Mouse (Mus musculus) cerebellum, adult 11 months (tissue): ENCODE measurements around the gene Atp6v0d1.

Experiments
- DNase-seq: peaks from one replicate; pipeline ENCODE4 v3.0.0; 2022

The Atp6v0d1 gene

DNA sequence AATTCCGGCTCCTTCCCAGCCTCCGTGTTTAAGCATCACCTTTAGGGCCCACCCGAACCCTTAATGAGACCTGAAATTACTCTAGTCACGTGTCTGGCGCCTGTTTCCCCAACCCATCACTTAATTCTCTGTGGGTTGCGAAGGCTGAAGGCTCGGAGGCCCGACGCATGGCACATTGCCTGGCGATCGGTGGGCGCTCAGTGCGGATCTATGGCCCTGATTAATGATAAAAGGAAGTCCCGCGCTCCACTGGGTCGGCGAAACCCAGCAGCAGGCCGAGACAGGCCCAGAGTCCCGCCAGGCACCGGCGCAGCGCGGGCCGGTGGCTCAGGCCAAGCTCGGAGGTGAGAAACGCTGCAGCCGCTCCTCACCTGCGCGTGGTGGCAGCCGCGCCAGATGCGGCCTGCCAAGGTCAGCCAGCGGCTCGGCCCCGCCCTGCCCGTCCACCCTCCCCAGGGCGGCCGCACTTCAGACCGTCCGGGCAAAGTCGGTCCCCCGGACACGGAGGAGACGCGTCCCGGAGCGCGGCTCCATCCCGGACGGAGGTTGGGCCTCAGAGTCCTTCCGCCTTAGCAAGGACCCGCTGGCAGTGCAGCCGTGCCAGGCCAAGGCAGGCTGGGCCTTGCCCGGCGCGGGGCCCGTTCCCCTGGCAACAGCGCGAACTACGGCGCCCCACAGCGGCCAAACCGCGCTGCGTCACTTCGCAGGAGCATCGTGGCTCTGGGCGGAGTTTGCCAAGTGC lies 69.2 kb downstream of the Atp6v0d1 start, which contains the start of gene Zdhhc1:
TSS of gene Zdhhc1 (minus strand) at position 464 of the 742 bp plus-strand sequence.
- DNase-seq, result peak; percentile 88

DNA sequence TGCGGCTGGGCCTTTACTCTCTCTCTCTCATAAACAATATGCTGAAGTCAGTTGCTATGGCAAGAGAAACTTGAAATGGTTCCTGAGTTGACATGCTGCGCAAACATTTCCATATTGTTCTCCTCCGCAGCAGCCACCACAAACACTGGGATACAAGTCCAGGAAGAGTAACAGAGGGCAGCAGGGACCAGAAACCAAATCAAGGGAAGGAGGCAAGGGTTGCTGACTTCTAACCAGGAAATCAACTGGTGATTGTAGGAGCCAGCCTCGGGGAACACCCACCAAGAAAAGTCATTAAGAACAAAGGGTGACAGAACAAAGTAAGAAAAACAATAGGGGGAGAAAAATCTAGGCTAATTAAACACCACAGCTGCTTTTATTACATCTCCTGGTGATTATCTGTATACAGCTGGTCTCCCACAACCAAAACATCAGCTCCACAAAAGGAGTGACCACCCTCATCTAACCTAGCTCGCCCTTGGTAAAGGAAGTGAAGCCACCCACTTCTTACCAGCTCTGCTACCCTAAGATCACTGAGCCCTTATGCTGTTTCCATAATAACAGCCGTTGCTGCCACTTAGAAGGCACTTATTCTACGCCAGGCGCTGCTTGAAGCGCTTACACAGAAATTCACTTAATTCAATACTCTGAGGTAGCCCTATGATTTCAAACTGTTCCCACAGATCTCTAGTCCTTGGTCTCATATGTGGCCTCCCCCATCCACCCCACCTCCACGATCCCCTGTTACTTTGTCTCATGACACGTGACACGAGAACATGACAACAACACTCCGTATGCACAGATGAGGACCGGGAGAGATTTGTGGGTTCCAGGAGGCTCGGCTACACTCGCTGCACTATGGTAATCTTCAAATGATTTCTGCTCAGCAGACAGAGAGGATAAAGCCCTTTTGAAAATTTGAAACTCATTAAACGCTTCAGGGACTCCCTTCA lies 70.2 kb downstream of the Atp6v0d1 start:
- DNase-seq, result no peak

DNA sequence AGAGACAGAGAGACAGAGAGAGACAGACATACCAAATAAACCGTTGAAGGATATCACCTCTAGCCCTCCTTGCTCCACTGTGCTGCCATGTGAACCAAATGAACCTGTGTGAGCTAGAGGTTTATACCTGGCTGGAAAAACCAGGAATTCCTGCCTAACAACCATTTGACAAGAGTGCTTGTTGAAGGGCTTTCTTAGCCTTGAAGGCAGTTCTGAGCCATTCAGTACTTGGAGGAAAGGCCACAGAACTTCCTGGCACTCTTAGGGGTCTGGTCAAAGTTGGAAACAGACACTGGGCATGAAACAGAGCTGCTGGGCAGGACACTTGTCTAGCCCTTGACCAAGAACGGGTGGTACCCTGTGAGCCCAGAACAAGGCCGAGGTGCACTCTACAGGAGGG lies 71.3 kb downstream of the Atp6v0d1 start:
- DNase-seq, result no peak

DNA sequence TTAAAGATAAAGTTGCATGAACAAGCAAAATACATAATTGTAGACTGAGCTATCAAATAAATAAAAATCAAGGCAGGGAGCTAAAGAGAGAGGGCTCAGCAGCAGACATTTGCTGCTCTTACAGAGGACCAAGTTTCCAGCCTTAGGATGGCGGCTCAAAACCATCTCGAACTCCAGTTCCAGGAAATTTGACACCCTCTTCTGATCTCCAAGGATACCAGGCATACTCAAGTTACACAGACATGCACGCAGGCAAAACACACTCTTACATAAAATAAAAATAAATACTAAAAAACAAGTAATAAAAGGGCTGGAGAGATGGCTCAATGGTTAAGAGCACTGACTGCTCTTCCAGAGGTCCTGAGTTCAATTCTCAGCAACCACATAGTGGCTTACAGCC lies 72.4 kb downstream of the Atp6v0d1 start:
- no peak for DNase-seq

DNA sequence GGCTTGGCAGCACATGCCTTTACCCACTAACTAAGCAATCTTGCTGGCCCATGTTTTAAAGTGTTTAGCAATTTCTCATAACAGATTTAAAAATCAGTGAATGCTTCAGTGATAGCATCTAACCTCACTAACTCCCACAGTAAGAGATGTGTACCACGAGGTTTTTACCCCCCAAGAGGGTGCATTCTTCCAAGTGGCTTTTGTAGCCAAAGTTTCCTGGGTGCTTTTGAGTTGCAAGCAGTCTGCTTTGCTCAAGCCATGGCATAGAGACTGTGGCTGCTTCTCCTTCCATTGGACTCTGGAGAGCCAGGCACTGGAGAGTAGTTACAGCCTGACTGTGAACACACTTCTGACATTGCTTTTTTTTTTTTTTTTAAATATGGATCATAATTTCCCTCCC lies 76.6 kb downstream of the Atp6v0d1 start:
- DNase-seq, result no peak

DNA sequence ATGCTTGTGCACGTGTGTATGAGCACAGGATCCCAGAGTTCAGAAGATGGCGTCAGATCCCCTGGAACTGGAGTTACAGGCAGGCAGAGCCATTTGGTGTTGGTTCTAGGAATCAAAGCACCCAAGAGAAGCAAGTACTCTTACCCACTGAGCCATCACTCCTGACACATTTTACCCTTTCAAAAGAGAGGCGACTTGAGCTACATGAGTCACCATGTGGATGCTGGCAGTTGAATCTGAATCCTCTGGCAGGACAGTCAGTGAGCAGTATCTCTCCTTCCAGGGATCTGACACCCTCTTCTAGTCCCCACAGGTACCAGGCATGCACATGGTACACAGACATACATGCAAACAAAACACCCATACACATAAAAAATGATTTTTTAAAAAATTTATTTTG lies 77.8 kb downstream of the Atp6v0d1 start:
- DNase-seq, result no peak

DNA sequence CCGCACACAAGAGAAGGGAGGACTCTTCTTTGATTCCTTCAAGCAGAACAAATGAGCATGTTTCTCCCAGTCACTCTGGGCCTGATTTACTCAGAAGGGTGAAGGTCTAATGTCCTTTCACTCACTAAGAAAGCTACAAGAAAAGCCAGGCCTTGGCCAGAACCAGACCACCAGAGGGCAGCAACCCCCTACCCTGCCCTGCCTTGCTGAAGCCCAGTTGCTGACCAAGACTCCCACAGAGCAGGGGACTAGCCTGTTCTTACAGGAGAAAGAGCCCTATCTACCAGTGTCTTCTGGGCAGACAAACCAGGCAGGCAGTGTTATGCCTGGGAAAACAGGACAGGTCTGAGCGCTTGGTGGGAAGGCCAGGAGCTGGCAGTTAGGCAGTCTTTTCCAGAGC lies 81.5 kb downstream of the Atp6v0d1 start:
- no peak for DNase-seq

DNA sequence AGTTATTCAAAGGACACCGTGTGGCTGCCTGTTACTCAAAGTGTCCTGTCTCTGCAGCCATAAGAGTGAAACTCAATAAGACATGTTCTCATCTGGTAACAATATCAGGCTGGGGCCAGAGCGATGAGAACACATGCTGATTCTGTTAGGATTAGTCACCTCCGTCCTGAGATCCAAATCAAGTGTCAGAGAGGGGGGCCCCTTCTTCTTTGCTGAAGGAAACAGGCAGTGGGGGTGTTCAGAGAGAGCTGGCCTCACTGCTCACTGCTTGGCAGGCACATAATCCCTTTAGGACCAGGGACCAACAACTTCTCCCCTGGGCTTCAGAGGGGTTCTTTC lies 81.8 kb downstream of the Atp6v0d1 start:
- DNase-seq, result no peak

DNA sequence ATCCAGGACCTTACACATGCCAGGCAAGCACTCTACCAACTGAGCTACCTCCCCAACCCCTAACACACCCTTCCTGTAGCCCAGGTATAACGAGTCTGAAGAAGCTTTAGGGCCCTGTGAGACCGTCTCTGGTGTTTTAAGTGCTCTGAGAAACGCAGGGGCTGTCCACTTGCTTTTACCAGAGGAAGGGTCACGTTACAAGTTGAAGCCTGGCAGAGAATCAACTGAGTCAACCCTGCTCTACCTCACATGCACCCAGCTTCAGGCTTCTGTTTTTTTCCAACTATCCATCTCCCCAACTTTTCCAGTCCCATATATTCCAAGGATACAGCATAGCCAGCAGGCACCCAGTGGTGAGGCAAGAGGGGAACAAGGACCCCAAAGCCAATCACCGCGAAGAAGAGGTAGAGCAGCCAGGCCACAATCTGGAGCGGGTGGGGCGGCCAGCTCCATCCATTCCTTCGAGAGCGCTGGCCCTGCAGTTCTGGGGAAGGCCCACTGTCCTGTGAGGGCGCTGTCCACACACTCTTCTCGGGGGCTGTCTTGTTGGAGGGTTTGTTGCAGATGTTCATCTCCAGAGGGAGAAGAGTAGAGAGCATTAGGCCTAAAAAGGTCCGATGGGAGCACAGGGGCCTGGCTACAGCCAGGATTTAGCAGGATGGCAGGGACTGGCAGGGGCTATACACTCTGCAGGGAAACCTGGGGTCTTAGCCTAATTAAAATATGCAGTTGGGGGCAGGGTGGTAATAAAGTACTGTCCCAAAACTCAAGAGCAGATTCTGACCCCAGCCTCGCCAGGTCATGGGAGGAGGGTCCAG lies 82.4 kb downstream of the Atp6v0d1 start:
- DNase-seq, result no peak

DNA sequence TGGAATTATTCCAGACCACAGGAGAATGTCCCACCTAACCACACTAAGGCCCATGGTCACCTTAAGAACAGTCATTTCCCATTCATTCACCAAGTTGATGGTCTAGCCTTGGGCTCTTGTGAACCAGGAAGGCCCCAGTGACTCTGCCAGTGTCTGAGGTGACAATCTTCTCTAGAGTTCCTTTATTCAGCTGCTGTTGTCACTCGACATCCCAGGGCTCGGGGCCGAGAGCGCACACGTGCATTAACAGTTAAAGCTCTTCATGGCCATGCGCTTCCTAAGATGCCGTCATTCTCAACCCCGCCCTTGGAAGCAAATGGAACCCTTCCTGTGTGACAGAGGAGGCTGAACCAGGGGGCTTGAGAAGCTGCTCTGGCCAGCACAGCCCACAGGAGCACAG lies 83.7 kb downstream of the Atp6v0d1 start:
- no peak for DNase-seq

DNA sequence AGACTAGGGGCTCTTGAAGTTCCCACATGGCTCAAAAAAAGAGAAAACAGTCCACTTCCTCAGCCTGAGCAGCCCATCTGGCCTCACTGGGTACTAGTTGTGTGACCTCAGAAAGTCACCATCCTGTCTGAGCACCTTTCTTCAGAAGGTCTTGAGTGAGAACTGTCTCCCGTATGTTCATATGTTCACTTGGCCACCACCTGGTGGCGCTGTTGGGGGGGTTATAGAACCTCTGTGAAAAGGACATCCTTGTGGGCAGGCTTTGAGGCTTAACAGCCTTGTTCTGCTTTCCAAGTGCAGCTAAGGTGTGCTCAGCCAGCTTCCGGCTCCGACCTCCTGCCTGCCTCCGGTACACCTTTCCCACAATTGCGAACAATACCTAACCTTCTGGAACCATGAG lies 84.4 kb downstream of the Atp6v0d1 start:
- DNase-seq, result no peak

DNA sequence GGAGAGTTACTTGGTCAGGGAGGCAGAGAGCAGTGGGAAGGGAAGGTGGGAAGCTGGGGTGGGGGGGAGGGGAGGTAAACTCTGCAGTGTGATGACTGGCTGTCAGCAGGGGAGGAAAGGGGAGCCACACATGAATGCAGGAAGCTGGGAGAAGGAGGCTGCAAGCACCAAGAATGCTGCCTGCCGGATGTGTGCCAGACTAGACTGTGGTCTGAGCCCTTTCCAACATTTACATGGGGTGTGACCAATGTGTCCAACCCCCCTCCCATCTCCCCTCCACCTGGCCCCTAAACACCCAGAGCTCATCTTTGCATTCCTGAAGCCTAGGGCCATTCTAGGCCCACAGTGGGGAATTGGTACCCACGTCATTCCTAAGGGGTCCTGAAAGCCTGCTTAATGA lies 84.8 kb downstream of the Atp6v0d1 start:
- DNase-seq, result no peak

DNA sequence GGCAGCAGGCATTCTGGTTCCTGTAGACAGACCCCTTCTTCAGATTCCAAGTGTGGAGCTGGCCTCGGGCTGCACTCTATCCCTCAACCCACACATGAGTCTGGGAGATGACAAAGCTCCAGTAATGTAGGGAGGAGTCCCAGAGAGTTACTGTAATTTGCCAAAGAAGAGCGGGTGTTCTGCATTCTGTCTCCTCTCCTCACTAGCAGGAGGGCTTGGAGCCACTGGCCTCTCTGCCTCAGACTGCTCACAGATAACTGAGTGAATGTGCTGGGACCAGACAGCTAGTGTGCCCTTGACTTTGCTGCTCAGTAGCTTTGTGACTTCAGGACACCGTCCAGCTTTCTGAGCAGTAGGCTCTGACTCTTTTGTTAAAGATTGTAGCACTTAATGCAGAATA lies 88.1 kb downstream of the Atp6v0d1 start:
- no peak for DNase-seq

DNA sequence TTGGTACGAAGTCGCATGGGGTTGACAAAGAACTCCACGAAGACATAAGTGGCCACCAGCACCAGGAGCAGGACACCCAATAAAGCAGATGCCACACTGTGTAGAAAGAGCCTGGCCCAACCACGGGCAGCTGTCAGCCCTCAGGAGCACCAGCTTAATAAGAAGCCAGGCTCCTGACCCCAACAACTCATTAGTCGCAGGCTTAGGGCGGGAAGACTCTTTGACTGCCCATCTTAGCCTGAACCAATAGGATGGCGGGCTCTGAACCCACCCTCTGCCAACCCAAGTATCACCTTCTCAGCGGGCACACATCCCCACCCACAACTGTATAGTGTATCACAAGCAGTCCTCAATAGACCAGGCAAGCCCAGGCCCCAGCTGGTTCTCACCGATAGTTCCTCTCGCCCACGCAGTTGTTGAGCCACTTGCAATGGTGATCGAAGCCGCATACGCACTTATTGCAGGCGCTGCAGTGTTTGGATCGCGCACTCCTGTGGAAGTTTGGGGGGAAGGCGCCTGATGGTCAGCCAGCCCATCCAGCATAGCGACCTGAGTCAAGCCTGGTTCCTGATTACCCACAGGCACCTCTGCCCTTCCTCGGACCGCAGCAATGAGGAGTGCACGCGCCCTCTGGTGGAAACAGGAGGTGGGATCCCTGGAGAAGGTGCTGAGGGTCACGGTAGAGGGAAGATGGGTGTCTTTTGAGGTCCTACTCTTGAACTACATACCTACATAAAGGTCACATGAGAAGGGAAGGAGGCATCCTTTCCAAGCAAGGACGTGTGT lies 89.0 kb downstream of the Atp6v0d1 start:
- peak; percentile 75 for DNase-seq

DNA sequence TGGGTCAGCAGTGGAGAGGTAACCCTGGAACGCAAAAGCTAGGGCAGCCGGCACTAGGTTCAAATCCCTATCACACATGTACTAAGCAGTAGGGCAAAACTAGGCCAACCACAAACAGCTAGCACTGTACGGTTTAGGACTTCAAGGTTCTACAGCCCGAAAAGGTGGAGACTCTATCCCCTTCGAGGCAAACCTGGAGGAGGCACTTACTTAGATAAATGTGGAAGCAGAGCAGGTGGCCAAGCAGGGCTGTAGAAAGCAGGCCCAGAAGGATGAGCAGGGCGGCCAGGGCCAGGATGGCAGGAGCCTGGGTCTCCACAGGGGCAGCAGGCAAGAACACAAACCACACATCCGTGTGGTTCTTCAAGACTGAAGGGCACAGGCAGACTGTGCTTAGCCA lies 89.7 kb downstream of the Atp6v0d1 start:
- no peak for DNase-seq

DNA sequence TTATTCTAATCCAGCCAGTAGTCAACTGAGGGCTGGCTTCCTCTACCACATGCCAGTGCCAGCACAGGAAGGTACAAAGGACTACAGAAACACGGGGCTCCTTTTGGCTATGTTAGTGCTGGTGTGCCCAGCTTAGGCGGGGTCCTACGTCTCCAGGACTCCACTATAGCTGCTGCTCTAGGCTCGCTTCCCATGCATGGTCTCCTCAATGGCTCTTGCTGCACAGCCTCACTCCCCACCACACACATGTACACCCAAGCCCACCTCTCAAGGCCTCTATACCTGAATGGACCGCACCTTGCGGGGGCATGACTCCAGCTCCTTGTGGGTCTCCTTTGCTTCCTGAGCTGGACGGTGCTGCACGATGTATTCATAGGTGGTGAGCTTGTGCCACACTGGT lies 90.1 kb downstream of the Atp6v0d1 start:
- no peak for DNase-seq

DNA sequence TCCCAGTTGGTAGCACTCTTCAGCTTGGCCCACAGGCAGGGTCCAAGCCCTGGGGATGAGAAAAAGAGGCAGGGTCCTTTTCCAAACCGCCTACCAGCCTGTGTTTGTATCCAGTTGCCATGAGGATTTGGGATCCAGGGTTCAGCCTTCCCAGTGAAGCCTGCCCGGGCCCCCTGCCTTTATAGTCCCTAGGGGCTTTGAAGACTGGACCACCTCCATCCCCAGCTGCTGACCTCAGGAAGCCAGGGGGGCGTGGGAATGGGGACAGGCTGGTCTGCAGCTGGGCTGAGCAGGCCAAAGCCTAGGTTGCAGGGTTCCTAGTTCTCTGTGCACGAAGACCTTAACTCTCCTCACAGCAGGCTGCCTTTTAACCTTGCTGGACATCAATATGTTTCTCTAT lies 90.6 kb downstream of the Atp6v0d1 start:
- no peak for DNase-seq

DNA sequence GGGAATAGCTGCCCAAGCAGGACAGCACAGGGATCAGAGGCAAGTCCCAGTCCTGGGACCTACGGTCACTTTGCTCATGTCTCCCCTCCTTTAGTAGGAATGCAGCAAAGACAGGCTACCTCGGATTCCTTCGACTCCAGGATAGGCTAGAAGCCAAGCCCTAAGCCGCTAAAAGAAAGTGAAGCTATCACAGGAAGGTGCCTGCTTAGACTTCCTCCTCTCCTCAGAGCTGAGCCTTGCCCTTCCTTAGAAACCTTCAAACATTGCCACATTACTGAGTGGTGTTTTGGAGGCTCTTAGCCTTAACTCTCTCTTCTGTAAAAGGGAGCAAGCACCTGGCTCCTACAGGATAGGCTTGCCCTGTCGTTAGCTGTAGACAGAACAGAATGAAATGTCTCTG lies 91.2 kb downstream of the Atp6v0d1 start:
- no peak for DNase-seq
